Mouse (Mus musculus): ENCODE data around the gene Dgkh.

DNA sequence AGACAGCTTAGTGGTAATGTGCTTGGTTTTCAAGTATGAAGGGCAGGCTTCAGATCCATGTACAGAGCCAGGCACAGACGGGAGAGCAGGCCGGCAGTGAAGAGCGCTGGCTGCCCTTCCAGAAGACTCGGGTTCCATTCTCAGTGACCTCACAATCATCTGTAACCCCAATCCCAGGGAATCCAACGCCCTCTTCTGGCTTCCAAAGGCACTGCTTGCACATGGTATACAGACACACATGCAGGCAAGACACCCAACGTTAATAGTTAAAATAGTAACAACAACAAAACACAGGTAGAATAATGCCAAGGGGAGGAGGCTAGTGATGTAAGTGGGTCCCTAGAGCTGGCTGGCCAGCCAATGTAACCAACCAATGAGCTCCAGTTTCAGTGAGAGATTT, 29.2 kb downstream of the Dgkh start:
- TF ChIP-seq CTCF (IDR thresholded peaks at IDR 0.05; ENCODE audit: control insufficient read depth, insufficient read depth, low read length) = no peak
- no peak for TF ChIP-seq POLR2A (IDR thresholded peaks at IDR 0.05; ENCODE audit: borderline replicate concordance, control insufficient read depth, low read depth, low read length)
